Mouse (Mus musculus): ENCODE data around the gene Runx2.

DNA sequence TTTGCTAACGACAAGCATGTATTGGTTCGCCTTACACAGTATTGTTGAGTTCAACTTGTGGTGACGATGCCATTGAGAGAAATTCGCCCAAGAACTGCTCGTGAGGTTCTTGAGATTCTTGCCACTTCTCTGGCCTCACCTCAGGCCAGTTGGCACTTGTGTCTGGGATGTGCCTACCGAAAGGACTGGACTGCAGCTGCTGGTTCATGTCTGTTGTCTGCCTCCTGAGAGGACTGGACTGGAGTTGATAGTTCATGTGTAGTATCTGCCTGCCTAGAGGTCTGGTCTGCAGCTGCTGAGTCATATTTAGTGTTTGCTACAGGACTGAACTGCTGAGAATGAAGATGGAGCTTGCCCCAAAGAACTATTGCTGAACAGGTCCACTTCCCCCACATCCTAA, 296.4 kb downstream of the Runx2 start:
- no peak for TF ChIP-seq CTCF (IDR thresholded peaks at IDR 0.05 in 2 of 3, conservative IDR thresholded peaks at IDR 0.05 in 1 of 3; ENCODE audit: control insufficient read depth in 1 of 3, insufficient read depth in 1 of 3, low read depth in 2 of 3, low read length in 3 of 3, poor library complexity in 1 of 3, severe bottlenecking in 1 of 3)
- no peak for TF ChIP-seq CHD2 (IDR thresholded peaks at IDR 0.05; ENCODE audit: low read length)
- no peak for TF ChIP-seq UBTF (IDR thresholded peaks at IDR 0.05; ENCODE audit: borderline replicate concordance, insufficient read depth, low read depth, low read length)
- no peak for TF ChIP-seq NELFE (IDR thresholded peaks at IDR 0.05; ENCODE audit: low read depth, low read length)
- no peak for TF ChIP-seq POLR2AphosphoS5 (IDR thresholded peaks at IDR 0.05; ENCODE audit: borderline replicate concordance, low read depth, low read length)
- TF ChIP-seq BHLHE40 (IDR thresholded peaks at IDR 0.05; ENCODE audit: borderline replicate concordance, low read depth, low read length), result no peak
- TF ChIP-seq POLR2A (IDR thresholded peaks at IDR 0.05; ENCODE audit: control insufficient read depth in 1 of 2, insufficient read depth in 1 of 2, low read depth in 1 of 2, low read length in 2 of 2, poor library complexity in 1 of 2), result no peak
- TF ChIP-seq MAX (IDR thresholded peaks at IDR 0.05; ENCODE audit: low read length), result no peak
- TF ChIP-seq TAL1 (IDR thresholded peaks at IDR 0.05; ENCODE audit: low read length), result no peak
- TF ChIP-seq TBP (IDR thresholded peaks at IDR 0.05; ENCODE audit: low read depth, low read length), result no peak
- no peak for TF ChIP-seq ZNF384 (IDR thresholded peaks at IDR 0.05; ENCODE audit: low read depth, low read length)
- no peak for TF ChIP-seq MAZ (IDR thresholded peaks at IDR 0.05; ENCODE audit: low read depth, low read length)
- TF ChIP-seq ELF1 (IDR thresholded peaks at IDR 0.05; ENCODE audit: low read depth, low read length), result no peak
